Mouse (Mus musculus) lung, postnatal 36 days (tissue): ENCODE measurements at regions not wholly inside any gene's neighbourhood (a gene's known extent, or its start where the extent isn't known, plus 50 kb on each side); places are given as distances from the start of the nearest gene placed in this dataset.
A peak's percentile ranks its signal among the peaks of the same experiment; 100 is the strongest.
"Not testable (repeated sequence)": the region's sequence is repeated elsewhere in the genome, so short reads cannot be mapped to it uniquely, and the experiment has no call there.

Experiments
- DNase-seq: peaks from one replicate; pipeline ENCODE4 v3.0.0; 2022; ENCODE audit warnings: mixed read lengths

- DNase-seq = no peak
Observed at GRCm38 (mm10) chr15:52406156-52406885, 1478.4 kb upstream of the Gm7489 start.

- DNase-seq = no peak
Observed at GRCm38 (mm10) chr15:52412869-52413771, 1471.6 kb upstream of the Gm7489 start.

GRCm38 (mm10) chr15:52425976-52426375 is 1458.7 kb upstream of the Gm7489 start:
- peak; percentile 81 for DNase-seq

GRCm38 (mm10) chr15:52430491-52431158 is 1454.1 kb upstream of the Gm7489 start:
- DNase-seq = no peak

GRCm38 (mm10) chr15:52433639-52434038 is 1451.1 kb upstream of the Gm7489 start:
- DNase-seq = no peak

- no peak for DNase-seq
Observed at GRCm38 (mm10) chr15:52438403-52438802, 1446.3 kb upstream of the Gm7489 start.

GRCm38 (mm10) chr15:52458782-52459181 is 1425.9 kb upstream of the Gm7489 start:
- peak; percentile 77 for DNase-seq

- DNase-seq = no peak
Observed at GRCm38 (mm10) chr15:52459315-52459714, 1425.4 kb upstream of the Gm7489 start.

GRCm38 (mm10) chr15:52464226-52465138 is 1420.2 kb upstream of the Gm7489 start:
- no peak for DNase-seq

GRCm38 (mm10) chr15:52478124-52478523 is 1406.6 kb upstream of the Gm7489 start:
- DNase-seq = not testable (repeated sequence)

GRCm38 (mm10) chr15:52480834-52481233 is 1403.9 kb upstream of the Gm7489 start:
- DNase-seq = no peak

- no peak for DNase-seq
Observed at GRCm38 (mm10) chr15:52483598-52484165, 1401.0 kb upstream of the Gm7489 start.

- no peak for DNase-seq
Observed at GRCm38 (mm10) chr15:52484276-52484675, 1400.4 kb upstream of the Gm7489 start.

GRCm38 (mm10) chr15:52505278-52505831 is 1379.4 kb upstream of the Gm7489 start:
- peak; percentile 32 for DNase-seq

GRCm38 (mm10) chr15:52506930-52507329 is 1377.8 kb upstream of the Gm7489 start:
- peak; percentile 24 for DNase-seq

- no peak for DNase-seq
Observed at GRCm38 (mm10) chr15:52508609-52509008, 1376.1 kb upstream of the Gm7489 start.

- no peak for DNase-seq
Observed at GRCm38 (mm10) chr15:52510137-52510536, 1374.6 kb upstream of the Gm7489 start.

GRCm38 (mm10) chr15:52536594-52536993 is 1348.1 kb upstream of the Gm7489 start:
- DNase-seq = no peak

GRCm38 (mm10) chr15:52558682-52559081 is 1326.0 kb upstream of the Gm7489 start:
- no peak for DNase-seq

- no peak for DNase-seq
Observed at GRCm38 (mm10) chr15:52564078-52564477, 1320.6 kb upstream of the Gm7489 start.

- DNase-seq = no peak
Observed at GRCm38 (mm10) chr15:52565449-52565851, 1319.3 kb upstream of the Gm7489 start.
